Mouse (Mus musculus) ES-E14 (cell line): Measurements from ENCODE around the gene Foxo3. TPM values are rescaled to one million over a fixed set of nuclear protein-coding genes. Genes with fewer than 3 reads are reported as not detected.

Experiments used
- DNase-seq: peaks from one replicate; pipeline ENCODE4 v3.0.0-alpha.2; 2013; ENCODE audit warnings: low read depth, low spot score
- H3K27ac ChIP-seq: 2 replicates; pipeline ENCODE4 v1.5.1; 2012; ENCODE audit warnings: low read depth, mild to moderate bottlenecking, low read length, moderate library complexity, mixed read lengths; ENCODE audit not compliant: poor library complexity, insufficient read depth, severe bottlenecking
- H3K36me3 ChIP-seq: 2 replicates; pipeline ENCODE4 v1.6.1; 2012; ENCODE audit warnings: mild to moderate bottlenecking, low read length, moderate library complexity, mixed read lengths; ENCODE audit not compliant: control insufficient read depth, poor library complexity, insufficient read depth, severe bottlenecking
- H3K4me1 ChIP-seq, 2 experiments: fragments of 150-350 bp in 1 of 2; sonication (generic) in 1 of 2; 2 replicates each; pipeline ENCODE4 v1.6.1; 2012; ENCODE audit warnings: low read length in 2 of 2, mild to moderate bottlenecking in 1 of 2, mixed read lengths in 1 of 2; ENCODE audit not compliant: control insufficient read depth in 2 of 2, insufficient read depth in 2 of 2, poor library complexity in 1 of 2
- H3K4me3 ChIP-seq, 2 experiments: fragments of 150-350 bp in 1 of 2; sonication (generic) in 1 of 2; 2 replicates each; pipeline ENCODE4 v1.5.1; 2012; ENCODE audit warnings: low read length in 2 of 2, low read depth in 1 of 2, mild to moderate bottlenecking in 1 of 2, mixed read lengths in 1 of 2; ENCODE audit not compliant: insufficient read depth in 1 of 2, poor library complexity in 1 of 2, severe bottlenecking in 1 of 2
- H3K9ac ChIP-seq: 2 replicates; pipeline ENCODE4 v1.6.1; 2012; ENCODE audit warnings: low read depth, mild to moderate bottlenecking, low read length, mixed read lengths; ENCODE audit not compliant: poor library complexity, insufficient read depth, severe bottlenecking
- H3K9me3 ChIP-seq: fragments of 150-350 bp; sonication (generic); 2 replicates; pipeline ENCODE4 v1.6.1; 2012; ENCODE audit warnings: low read depth, mild to moderate bottlenecking, low read length; ENCODE audit not compliant: control insufficient read depth, insufficient read depth
- CHD2 ChIP-seq: IDR thresholded peaks from 2 replicates; pipeline ENCODE4 v1.6.1; 2014; ENCODE audit warnings: mild to moderate bottlenecking, low read depth, low read length, inconsistent platforms
- HCFC1 ChIP-seq: IDR thresholded peaks from 2 replicates; pipeline ENCODE4 v1.6.1; 2012; ENCODE audit warnings: low read length, inconsistent platforms, borderline replicate concordance; ENCODE audit not compliant: insufficient read depth
- MAFK ChIP-seq: IDR thresholded peaks from 2 replicates; pipeline ENCODE4 v1.6.1; 2014; ENCODE audit warnings: mild to moderate bottlenecking, low read depth, low read length, inconsistent platforms; ENCODE audit not compliant: insufficient read depth
- ZC3H11A ChIP-seq: IDR thresholded peaks from 2 replicates; pipeline ENCODE4 v1.6.1; 2012; ENCODE audit warnings: low read depth, mild to moderate bottlenecking, inconsistent platforms, low read length, borderline replicate concordance
- ZNF384 ChIP-seq: IDR thresholded peaks from 2 replicates; pipeline ENCODE4 v1.6.1; 2012; ENCODE audit warnings: low read depth, low read length, inconsistent platforms
- in situ Hi-C, 2 experiments: fragments of 600-800 bp; cut with MboI; formaldehyde crosslinking; loops; one replicate each; pipeline ENCODE4 v1.15.1; 2025; ENCODE audit warnings: low sequenced_read_pairs in 2 of 2, inconsistent platforms in 1 of 2; ENCODE audit not compliant: unreplicated experiment in 2 of 2
- total RNA-seq: library from RNA; depleted of rRNA; stranded (reverse); fragments of 300-350 nt; gene quantifications from 2 replicates; pipeline ENCODE4 v1.2.3, GENCODE M21; 2012

Gene Foxo3
- total RNA-seq, 1 experiment, result 20.7 TPM

DNA sequence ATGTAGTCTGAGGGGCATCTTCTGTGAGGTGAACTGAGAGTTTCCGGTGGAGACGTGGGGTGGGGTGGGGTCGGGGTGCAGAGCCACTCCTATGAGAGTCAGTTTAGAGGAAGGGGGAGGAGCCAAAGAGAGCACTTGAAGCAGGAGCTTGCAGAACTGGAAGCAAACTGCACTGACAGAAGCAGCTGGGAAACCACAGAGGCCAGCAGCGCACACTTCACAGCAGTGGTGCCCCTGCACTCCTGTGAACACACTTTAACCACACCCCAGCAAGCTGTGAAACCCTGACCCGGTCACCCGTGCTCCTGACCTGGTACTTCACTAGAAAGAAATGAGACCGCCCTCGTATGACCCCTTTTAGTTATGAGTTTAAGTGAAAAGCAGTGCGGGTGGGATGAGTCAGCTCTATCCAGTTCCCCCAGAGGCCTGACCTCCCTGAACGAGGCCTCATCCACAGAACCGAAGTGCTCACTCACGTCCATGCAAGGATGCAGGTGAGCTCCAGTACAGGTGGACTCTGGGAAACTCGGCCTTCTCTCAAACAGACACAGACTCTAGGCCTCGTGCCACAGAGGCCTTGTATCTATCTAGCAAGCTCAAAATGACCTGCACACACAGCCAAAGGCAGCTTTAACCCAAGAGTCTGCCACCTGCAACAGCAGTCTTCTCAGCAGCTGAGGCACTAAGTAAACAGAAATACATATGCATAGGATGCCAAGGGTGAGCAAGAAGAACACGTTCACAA lies 7.1 kb downstream of the Foxo3 start:
- Histone ChIP-seq H3K27ac (no peak overlapping the region), H3K36me3 (peaks cover 25% of the 10 kb centered on the region), H3K4me3 (no peak overlapping the region), H3K9ac (no peak overlapping the region), H3K9me3 (no peaks in the 10 kb centered on the region), H3K4me1 (peaks cover 2 to 10% of the 10 kb centered on the region in 2 experiments; a peak in 1 of 4 replicates)
- in situ Hi-C loops, result no loop called here
- TF ChIP-seq ZNF384 (no peak), ZC3H11A (no peak), MAFK (no peak), CHD2 (no peak), HCFC1 (no peak)
- DNase-seq, result no peak

DNA sequence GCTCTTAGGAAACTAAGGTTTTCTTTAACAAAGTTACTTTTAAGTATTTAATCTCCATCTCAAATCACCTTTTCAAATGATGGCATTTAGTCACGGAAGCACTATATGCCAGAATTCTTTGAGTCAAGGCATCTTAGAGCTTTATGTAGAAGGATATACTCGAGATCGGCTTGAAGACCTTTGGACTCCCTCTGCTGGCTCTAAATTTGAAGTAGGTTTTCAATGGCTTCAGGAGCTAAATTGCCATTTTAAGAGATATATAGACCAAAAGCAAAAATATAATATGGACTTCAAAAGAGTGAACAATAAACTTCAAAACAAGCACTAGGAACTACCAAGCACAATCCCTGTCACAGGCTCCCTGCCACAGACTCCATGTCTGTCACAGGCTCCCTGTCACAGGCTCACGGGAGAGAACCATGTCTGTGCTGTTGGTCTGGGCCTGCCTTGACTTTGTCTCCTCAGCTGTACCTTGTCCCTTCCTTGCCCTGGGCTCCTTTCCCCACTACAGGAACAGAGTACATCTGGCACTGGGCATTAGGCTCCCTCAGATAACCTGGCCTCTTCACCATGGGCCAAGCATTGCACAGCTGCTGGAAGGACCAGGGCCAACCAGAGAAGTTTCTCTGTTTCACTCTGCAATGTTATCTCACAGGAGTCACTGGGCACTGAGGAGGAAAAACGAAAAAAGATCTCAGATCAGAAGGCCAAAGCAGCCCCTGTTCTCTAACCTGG lies 8.6 kb downstream of the Foxo3 start:
- no peak overlapping the region for H3K27ac ChIP-seq
- TF ChIP-seq CHD2 (no peak), ZNF384 (no peak), HCFC1 (no peak), MAFK (no peak), ZC3H11A (no peak)
- in situ Hi-C loops, result no loop called here
- H3K4me3 ChIP-seq, result no peak overlapping the region
- no peak overlapping the region for H3K9ac ChIP-seq
- peaks cover 2 to 10% of the 10 kb centered on the region in 2 experiments; a peak in 1 of 4 replicates for H3K4me1 ChIP-seq
- H3K36me3 ChIP-seq, result peaks cover 22% of the 10 kb centered on the region
- H3K9me3 ChIP-seq, result no peaks in the 10 kb centered on the region
- no peak for DNase-seq

DNA sequence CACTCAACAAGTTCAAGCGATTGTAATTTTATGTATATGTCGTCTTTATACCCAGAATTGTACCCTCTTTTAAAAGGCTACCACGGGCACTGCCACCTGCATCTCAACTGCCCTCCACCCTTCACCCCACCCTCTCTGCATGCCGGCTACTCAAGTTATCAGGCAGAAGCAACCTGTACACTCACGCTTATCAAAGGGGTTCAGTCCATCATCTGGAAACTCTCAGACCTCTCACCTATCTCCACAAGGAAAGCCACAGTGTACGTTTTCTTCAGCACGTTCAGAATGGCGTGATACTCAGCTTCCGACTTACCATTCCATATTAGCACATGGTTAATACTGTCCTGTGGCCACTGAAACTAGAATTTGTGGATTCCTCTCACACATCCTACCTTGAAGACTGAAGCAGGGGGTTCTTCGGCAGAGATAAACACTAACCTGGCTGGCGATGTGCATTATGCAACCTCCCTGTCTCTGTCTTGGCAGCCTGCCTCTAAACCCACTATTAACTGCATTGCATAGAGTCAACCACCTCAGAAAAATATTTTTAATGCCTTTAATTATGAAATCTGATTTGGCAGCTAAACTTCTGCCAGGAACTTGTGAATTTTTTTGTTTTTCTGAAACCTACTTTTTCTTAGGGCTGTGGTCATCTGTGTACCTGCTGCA lies 11.4 kb downstream of the Foxo3 start:
- Histone ChIP-seq H3K4me3 (no peak overlapping the region), H3K4me1 (peaks cover 0 to 9% of the 10 kb centered on the region in 2 experiments; a peak in 2 of 4 replicates), H3K36me3 (peaks cover 17% of the 10 kb centered on the region), H3K27ac (no peak overlapping the region), H3K9me3 (no peaks in the 10 kb centered on the region), H3K9ac (no peak overlapping the region)
- in situ Hi-C loops, result no loop called here
- TF ChIP-seq HCFC1 (no peak), CHD2 (no peak), ZC3H11A (no peak), ZNF384 (no peak), MAFK (no peak)
- DNase-seq, result no peak

DNA sequence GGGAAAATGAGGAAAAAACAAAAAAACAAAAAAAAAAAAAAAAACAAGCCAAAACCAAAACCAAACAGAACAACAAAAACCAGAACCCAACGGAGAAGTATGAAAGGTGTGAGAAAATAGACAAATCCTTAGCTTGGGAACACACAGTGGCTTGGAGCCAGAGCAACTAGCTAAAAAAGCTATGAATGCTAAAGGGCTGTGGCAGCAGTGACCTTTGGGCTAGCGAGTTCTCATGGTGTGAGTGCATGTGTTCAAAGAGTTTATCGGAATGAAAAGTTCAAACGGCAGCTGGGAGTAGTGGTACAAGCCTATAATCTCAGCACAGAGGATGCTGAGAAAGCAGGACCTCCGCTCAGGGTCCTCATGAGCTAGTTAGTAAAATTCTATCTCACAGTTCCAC lies 12.4 kb downstream of the Foxo3 start:
- no peak overlapping the region for H3K27ac ChIP-seq
- peaks cover 14% of the 10 kb centered on the region for H3K36me3 ChIP-seq
- TF ChIP-seq ZC3H11A, result no peak
- TF ChIP-seq HCFC1, result no peak
- TF ChIP-seq ZNF384, result no peak
- no peak for TF ChIP-seq MAFK
- no peak for TF ChIP-seq CHD2
- no peak for DNase-seq
- H3K9me3 ChIP-seq, result no peaks in the 10 kb centered on the region
- in situ Hi-C loops, result no loop called here
- H3K4me1 ChIP-seq, result peaks cover 0 to 6% of the 10 kb centered on the region in 2 experiments; a peak in 2 of 4 replicates
- no peak overlapping the region for H3K9ac ChIP-seq
- H3K4me3 ChIP-seq, result no peak overlapping the region
